Mouse (Mus musculus) stomach, embryonic 14.5 days (tissue): ENCODE measurements around the gene Eng. TPM values are rescaled to one million over a fixed set of nuclear protein-coding genes. Genes with fewer than 3 reads are reported as not detected.

ENCODE experiments used
- ATAC-seq: fragments of 200-750 bp; cut with Nextera tagmentation; 2 replicates; pipeline ENCODE4 v1.8.0; 2017; ENCODE audit warnings: low read depth, moderate TSS enrichment; ENCODE audit not compliant: insufficient number of reproducible peaks, insufficient read depth, low FRiP score
- H3K27ac ChIP-seq: fragments of 300-500 bp; sonication (generic); 2 replicates; pipeline ENCODE4 v1.5.1; 2014; ENCODE audit warnings: mild to moderate bottlenecking, low read length, moderate library complexity, mixed read lengths
- H3K27me3 ChIP-seq: fragments of 300-500 bp; sonication (generic); 2 replicates; pipeline ENCODE4 v1.6.1; 2014; ENCODE audit warnings: low read length, control low read depth, mixed read lengths; ENCODE audit not compliant: control insufficient read depth, insufficient read depth
- H3K36me3 ChIP-seq: fragments of 300-500 bp; sonication (generic); 2 replicates; pipeline ENCODE4 v1.6.1; 2014; ENCODE audit warnings: mild to moderate bottlenecking, control low read depth, low read length, moderate library complexity, mixed read lengths; ENCODE audit not compliant: control insufficient read depth, insufficient read depth
- H3K4me1 ChIP-seq: fragments of 300-500 bp; sonication (generic); 2 replicates; pipeline ENCODE4 v1.6.1; 2014; ENCODE audit warnings: low read length, control low read depth, mixed read lengths; ENCODE audit not compliant: control insufficient read depth, insufficient read depth
- H3K4me2 ChIP-seq: fragments of 300-500 bp; sonication (generic); replicated peaks from 2 replicates; pipeline ENCODE4 v1.6.1; 2014; ENCODE audit warnings: low read depth, low read length, control low read depth
- H3K4me3 ChIP-seq: fragments of 300-500 bp; sonication (generic); 2 replicates; pipeline ENCODE4 v1.5.1; 2014; ENCODE audit warnings: low read depth, low read length, control low read depth
- H3K9ac ChIP-seq: fragments of 300-500 bp; sonication (generic); replicated peaks from 2 replicates; pipeline ENCODE4 v1.6.1; 2014; ENCODE audit warnings: low read depth, mild to moderate bottlenecking, control low read depth, low read length, moderate library complexity, mixed read lengths
- H3K9me3 ChIP-seq: fragments of 300-500 bp; sonication (generic); 2 replicates; pipeline ENCODE4 v1.6.1; 2016; ENCODE audit warnings: low read depth, low read length, control low read depth; ENCODE audit not compliant: control insufficient read depth
- WGBS: fragments of 180-500 bp; shearing (Covaris S2); extraction: QIAGEN DNeasy Blood & Tissue Kit; methylation state at CpG from one replicate; pipeline ENCODE4 v1.1.7; 2014; 5-methylcytosine and 5-hydroxymethylcytosine counted together
- polyA plus RNA-seq: library from polyadenylated mRNA; unstranded; fragments of >200 nt; fragmentation: Nextera tagmentation; extraction: Ambion mirVana; gene quantifications from 2 replicates; pipeline ENCODE4 v1.2.1, GENCODE M21; 2014

Eng gene
- polyA plus RNA-seq, 1 experiment from 2014 or later = 49.1 TPM

DNA sequence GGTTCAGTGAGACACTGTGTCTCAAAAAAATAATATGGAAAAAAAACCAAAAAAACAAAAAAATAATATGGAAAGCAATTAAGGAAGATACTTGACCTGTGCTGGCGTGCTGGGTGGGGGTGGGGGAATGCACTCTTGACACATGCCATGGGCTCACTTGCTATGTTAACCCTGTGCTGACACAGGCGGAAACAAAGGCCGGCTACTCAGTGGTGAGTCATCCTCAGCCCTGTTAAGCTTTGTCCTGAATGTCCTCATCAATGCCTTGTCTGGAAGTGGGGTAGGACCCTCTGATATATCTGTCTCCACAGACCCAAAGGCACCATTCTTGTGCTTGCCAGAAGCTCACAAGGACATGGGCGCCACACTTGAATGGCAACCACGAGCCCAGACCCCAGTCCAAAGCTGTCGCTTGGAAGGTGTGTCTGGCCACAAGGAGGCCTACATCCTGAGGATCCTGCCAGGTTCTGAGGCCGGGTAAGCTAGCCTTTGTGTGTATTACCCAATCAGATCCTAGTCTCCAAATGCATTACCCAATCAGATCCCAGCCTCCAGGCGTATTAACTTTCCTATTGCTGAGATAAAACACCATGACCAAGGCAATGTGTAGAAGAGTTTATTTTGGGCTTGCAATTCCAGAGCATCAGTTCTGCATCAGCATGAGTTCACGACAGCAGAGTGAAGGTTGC lies 25.7 kb downstream of the Eng start:
- no peaks in the 10 kb centered on the region for H3K4me1 ChIP-seq
- no peak overlapping the region for H3K9ac ChIP-seq
- no peaks in the 10 kb centered on the region for H3K27me3 ChIP-seq
- H3K9me3 ChIP-seq = no peaks in the 10 kb centered on the region
- peaks cover 4% of the 10 kb centered on the region; the same call in 1 of the 2 replicates for H3K36me3 ChIP-seq
- no peak for ATAC-seq
- H3K4me3 ChIP-seq = no peak overlapping the region
- 77% methylated on average over 9 of the region's 9 CpGs for WGBS
- H3K27ac ChIP-seq = no peak overlapping the region
- H3K4me2 ChIP-seq = no peak overlapping the region

DNA sequence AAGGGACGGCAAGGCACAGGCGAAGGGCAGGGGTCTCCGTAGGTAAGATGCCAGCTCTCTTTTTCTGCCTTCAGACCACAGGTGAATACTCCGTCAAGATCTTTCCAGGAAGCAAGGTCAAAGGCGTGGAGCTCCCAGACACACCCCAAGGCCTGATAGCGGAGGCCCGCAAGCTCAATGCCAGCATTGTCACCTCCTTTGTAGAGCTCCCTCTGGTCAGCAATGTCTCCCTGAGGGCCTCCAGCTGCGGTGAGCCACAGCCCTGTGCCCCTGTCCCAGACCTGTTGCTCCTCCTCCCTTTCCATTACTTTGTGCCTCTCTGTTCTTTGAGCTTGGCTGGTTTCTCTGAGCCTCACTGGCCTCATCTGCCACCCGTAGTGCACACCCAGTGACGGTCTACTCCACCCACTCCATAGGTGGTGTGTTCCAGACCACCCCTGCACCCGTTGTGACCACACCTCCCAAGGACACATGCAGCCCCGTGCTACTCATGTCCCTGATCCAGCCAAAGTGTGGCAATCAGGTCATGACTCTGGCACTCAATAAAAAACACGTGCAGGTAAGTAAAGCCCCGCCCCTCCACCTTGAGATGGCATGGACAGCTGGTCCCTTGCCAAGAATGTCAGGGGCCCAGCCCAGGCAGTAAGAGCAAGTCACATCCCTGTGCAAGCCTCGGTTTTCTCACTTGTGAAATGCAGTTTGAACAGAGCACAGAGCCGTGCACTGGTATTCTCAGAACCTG lies 27.0 kb downstream of the Eng start:
- H3K36me3 ChIP-seq = peaks cover 4% of the 10 kb centered on the region; the same call in 1 of the 2 replicates
- WGBS = 67% methylated on average over 16 of the region's 16 CpGs
- H3K4me1 ChIP-seq = no peaks in the 10 kb centered on the region
- no peak overlapping the region for H3K4me3 ChIP-seq
- peak; percentile 67 for ATAC-seq
- H3K9ac ChIP-seq = no peak overlapping the region
- H3K9me3 ChIP-seq = no peaks in the 10 kb centered on the region
- no peak overlapping the region for H3K4me2 ChIP-seq
- H3K27ac ChIP-seq = no peak overlapping the region
- no peaks in the 10 kb centered on the region for H3K27me3 ChIP-seq

DNA sequence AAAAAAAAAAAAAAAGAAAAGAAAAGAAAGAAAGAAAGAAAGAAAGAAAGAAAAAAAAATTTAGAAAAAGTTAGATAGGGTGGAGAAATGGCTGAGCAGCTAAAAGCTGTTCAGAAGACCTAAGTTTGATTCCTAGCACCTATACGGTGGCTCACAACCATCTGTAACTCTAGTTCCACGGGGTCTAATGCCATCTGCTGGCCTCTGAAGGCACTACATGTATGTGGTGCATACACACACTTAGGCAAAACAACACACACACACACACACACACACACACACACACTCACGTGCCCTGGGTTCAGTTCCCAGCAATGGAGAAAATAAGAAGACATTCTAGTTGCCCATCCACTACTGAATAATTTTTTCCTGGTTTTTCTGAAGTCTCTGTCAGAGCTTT lies 30.4 kb downstream of the Eng start:
- Histone ChIP-seq H3K36me3 (peaks cover 9% of the 10 kb centered on the region; the same call in 1 of the 2 replicates), H3K4me3 (no peak overlapping the region), H3K9ac (no peak overlapping the region), H3K27ac (no peak overlapping the region), H3K4me2 (no peak overlapping the region), H3K4me1 (peaks cover 14% of the 10 kb centered on the region), H3K27me3 (no peaks in the 10 kb centered on the region), H3K9me3 (no peaks in the 10 kb centered on the region)
- no peak for ATAC-seq
- WGBS = 85% methylated on average over 3 of the region's 3 CpGs

DNA sequence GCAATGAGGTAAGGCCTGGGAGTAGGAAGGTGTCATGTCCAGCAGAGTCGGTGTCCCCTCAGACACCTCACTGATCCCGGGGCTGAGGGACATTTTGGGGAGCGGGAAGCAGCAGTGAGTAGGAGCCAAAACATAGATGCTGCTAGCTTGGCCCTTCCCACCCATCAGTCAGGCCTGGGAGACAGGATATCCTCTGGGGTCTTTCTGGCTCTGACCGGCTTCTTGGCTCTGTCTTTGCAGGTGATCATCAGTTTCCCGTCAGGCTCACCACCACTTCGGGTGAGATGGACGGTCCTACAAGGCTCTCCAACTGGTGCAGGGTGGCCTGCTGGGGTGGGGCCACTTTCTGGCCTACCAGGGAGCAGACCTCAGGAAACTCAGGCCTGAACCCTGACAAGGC lies 31.3 kb downstream of the Eng start:
- H3K4me2 ChIP-seq = no peak overlapping the region
- H3K36me3 ChIP-seq = peaks cover 12% of the 10 kb centered on the region; the same call in 1 of the 2 replicates
- H3K4me3 ChIP-seq = no peak overlapping the region
- H3K9ac ChIP-seq = no peak overlapping the region
- H3K27ac ChIP-seq = no peak overlapping the region
- peaks cover 14% of the 10 kb centered on the region for H3K4me1 ChIP-seq
- H3K27me3 ChIP-seq = no peaks in the 10 kb centered on the region
- H3K9me3 ChIP-seq = no peaks in the 10 kb centered on the region
- no peak for ATAC-seq
- 84% methylated on average over 7 of the region's 7 CpGs for WGBS

DNA sequence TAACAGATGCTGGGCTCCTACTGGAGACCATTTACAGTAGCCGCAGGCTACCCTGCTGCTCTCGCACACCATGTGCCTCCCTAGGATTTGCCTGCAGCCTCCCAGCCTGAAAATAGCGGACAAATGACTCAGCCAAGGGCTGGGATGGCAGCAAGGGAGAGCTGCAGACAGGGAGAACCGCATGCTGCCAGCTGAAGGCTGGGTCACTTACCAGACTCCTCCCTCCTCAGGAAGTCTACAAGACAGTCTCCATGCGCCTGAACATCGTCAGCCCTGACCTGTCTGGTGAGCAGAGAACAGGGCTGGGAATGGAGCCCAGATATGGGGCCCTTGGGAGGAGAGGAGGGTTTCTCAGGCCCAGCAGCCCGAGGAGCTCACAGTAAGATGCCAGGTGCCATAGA lies 33.7 kb downstream of the Eng start:
- no peak overlapping the region for H3K4me3 ChIP-seq
- 27% methylated on average over 7 of the region's 7 CpGs for WGBS
- H3K27ac ChIP-seq = peak overlapping the region; percentile 86
- no peaks in the 10 kb centered on the region for H3K27me3 ChIP-seq
- no peak overlapping the region for H3K4me2 ChIP-seq
- no peaks in the 10 kb centered on the region for H3K9me3 ChIP-seq
- peaks cover 14% of the 10 kb centered on the region for H3K4me1 ChIP-seq
- ATAC-seq = peak; percentile 55; the same call in 1 of the 2 replicates
- H3K36me3 ChIP-seq = peaks cover 29% of the 10 kb centered on the region
- no peak overlapping the region for H3K9ac ChIP-seq

DNA sequence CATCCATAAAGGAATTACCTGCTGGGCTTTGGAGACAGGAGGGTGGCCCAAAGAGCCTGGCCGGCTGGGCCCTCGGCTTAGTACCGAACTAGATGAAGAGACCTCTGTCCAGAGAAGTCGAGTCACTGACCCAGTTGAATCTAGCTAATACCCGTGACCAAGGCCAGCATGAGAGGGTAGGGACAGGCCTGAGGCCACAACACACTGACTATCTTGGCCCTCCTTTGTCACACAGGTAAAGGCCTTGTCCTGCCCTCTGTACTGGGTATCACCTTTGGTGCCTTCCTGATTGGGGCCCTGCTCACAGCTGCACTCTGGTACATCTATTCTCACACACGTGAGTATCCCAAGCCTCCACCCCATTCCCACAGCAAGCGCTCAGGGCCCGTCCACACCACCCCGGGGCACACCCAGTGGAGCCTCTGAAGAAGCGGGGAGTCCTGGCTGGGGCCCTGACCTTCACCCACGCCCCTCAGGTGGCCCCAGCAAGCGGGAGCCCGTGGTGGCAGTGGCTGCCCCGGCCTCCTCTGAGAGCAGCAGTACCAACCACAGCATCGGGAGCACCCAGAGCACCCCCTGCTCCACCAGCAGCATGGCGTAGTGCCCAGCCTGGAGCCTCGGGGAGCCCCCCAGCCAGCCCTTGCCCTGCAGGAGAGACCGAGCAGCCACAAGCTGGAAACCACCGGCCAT lies 34.7 kb downstream of the Eng start:
- peaks cover 14% of the 10 kb centered on the region for H3K4me1 ChIP-seq
- H3K27me3 ChIP-seq = no peaks in the 10 kb centered on the region
- H3K36me3 ChIP-seq = peaks cover 39% of the 10 kb centered on the region
- H3K4me3 ChIP-seq = no peak overlapping the region
- no peaks in the 10 kb centered on the region for H3K9me3 ChIP-seq
- no peak overlapping the region for H3K4me2 ChIP-seq
- H3K9ac ChIP-seq = no peak overlapping the region
- 85% methylated on average over 19 of the region's 19 CpGs for WGBS
- H3K27ac ChIP-seq = peak overlapping the region; percentile 86; the same call in 1 of the 2 replicates
- no peak; the same call in 1 of the 2 replicates for ATAC-seq

DNA sequence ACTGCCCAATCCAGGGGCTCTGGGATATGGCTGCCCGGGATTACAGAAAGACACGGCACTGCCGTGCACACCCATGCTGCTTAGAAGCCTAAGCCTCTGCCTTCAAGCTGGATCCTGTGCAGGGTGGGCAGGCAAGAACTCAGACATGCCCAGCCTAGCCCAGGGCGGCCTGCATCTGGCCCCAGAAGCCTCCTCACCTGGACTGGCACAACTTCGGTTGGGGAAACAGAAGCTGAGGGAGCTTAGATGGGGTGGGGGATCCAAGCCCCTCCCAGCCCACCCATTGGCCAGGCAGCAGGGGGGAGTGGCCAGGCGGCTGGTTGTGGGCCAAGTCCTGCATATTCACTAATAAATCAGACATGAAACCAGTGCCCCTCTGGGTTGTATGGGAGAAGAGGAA lies 35.4 kb downstream of the Eng start:
- ATAC-seq = peak; percentile 50
- H3K9ac ChIP-seq = no peak overlapping the region
- no peak overlapping the region for H3K4me2 ChIP-seq
- 59% methylated on average over 6 of the region's 6 CpGs for WGBS
- H3K27ac ChIP-seq = no peak overlapping the region; the same call in 1 of the 2 replicates
- H3K27me3 ChIP-seq = no peaks in the 10 kb centered on the region
- H3K36me3 ChIP-seq = peaks cover 46% of the 10 kb centered on the region
- peaks cover 14% of the 10 kb centered on the region for H3K4me1 ChIP-seq
- H3K9me3 ChIP-seq = no peaks in the 10 kb centered on the region
- H3K4me3 ChIP-seq = no peak overlapping the region

DNA sequence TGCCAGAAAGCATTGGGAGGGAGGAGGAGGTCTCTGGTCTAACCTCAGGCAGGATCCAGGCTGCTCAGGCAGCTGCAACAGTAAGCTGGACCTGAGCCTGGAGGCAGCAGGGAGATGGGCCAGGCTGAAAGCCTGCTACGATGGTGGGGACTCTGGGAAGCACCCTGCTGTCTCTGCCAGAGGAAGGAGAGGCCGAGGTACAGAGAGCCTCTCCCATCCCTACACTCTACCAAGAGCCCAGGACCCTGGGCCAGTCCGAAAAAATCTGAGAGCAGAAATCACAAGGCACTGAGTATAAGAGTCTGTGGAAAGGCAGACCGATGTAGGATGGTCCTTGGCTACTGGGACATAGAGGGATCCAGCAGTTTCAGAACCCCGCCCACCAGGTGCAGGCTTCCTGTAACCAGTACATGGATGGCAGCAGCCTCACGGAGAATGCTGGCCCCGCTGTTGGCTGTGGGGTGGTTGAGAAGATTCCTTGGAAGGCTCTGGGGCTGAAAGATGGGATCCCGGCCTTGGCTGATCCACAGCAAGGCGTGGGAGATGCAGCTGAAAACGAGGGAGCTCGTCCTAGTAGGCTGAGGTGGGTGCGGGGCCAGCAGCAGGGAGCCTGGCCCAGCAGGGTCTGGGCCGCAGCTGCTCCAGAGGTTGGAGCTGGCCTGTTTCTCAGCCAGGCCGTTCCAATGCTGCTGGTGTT lies 36.5 kb downstream of the Eng start:
- Histone ChIP-seq H3K9me3 (no peaks in the 10 kb centered on the region), H3K4me3 (no peak overlapping the region), H3K36me3 (peaks cover 56% of the 10 kb centered on the region), H3K27me3 (no peaks in the 10 kb centered on the region), H3K9ac (no peak overlapping the region), H3K4me1 (peaks cover 14% of the 10 kb centered on the region), H3K4me2 (no peak overlapping the region), H3K27ac (no peak overlapping the region)
- ATAC-seq = no peak
- WGBS = 77% methylated on average over 14 of the region's 14 CpGs
